Mouse (Mus musculus): ENCODE data around the gene Lpar1. TPM values are rescaled to one million over a fixed set of nuclear protein-coding genes. Genes with fewer than 3 reads are reported as not detected.

The Lpar1 gene
- polyA plus RNA-seq (2012; rRNA removed) = 8.1 and 9.2 TPM in 2 replicates

GRCm38 (mm10) chr4:58553631-58554358, at the start of gene Lpar1:
Lpar1 (minus strand) TSS chr4:58553898.

Other genes with a start within 250 kb of the Lpar1 start
- 0.39 and 0.40 TPM in 2 replicates for gene Olfr267, start 233.8 kb upstream of the Lpar1 start, polyA plus RNA-seq (2012; rRNA removed)